Mouse (Mus musculus) cerebellum, adult 2 months (tissue): ENCODE results near the gene Kmt2d.

Source experiments
- CTCF ChIP-seq: fragments of 200-500 bp; IDR thresholded peaks from 2 replicates; pipeline ENCODE4 v1.5.1; 2011; ENCODE audit warnings: low read depth, mild to moderate bottlenecking, control low read depth, low read length, moderate library complexity, borderline replicate concordance; ENCODE audit not compliant: insufficient read depth
- POLR2A ChIP-seq: fragments of 200-500 bp; IDR thresholded peaks from 2 replicates; pipeline ENCODE4 v1.6.1; 2011; ENCODE audit warnings: low read length, control low read depth, borderline replicate concordance; ENCODE audit not compliant: insufficient read depth

DNA sequence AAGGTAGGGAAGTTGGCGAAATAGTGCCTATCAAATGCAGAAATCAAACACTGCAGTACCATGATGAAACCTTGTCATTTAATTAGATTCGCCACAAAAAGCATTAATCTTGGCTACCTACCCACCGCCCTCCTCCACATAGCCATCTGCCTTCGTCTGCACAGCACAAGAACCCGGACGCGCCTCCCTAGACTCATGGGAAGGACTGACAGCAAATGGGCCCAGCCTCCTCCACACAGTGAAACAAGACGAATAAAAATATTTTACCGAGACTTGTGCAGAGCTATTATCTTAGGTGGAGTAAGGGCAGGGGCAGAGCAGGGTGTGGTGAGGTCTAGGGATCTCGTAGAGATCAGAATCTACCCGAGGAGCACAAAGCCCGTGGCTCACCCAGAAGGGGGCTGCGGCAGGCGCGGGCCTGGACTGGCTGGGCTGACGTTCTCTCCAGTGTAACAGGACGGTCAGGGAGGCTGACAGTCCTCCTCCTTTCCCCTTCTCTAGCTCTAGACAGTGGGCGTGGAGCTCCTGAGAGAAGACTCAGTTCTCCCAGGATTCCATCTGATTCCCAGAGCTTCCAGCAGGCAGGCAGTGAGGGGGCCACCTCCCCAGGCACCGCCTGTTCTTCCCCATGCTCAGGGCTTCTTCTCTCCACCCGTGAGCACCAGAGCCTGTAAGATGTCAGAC is 58.1 kb downstream of the Kmt2d start:
- no peak for TF ChIP-seq POLR2A
- no peak for TF ChIP-seq CTCF
